Mouse (Mus musculus) CD8-positive naive resting alpha-beta T cell, adult 57 days (primary cell): Measurements from ENCODE around the gene Scgb1b17. TPM values are rescaled to one million over a fixed set of nuclear protein-coding genes. Genes with fewer than 3 reads are reported as not detected.

Source experiments
- total RNA-seq: library from RNA; stranded (reverse); gene quantifications from one replicate; pipeline ENCODE4 v1.2.4, GENCODE M21; 2023

The Scgb1b17 gene
- not detected for total RNA-seq

DNA sequence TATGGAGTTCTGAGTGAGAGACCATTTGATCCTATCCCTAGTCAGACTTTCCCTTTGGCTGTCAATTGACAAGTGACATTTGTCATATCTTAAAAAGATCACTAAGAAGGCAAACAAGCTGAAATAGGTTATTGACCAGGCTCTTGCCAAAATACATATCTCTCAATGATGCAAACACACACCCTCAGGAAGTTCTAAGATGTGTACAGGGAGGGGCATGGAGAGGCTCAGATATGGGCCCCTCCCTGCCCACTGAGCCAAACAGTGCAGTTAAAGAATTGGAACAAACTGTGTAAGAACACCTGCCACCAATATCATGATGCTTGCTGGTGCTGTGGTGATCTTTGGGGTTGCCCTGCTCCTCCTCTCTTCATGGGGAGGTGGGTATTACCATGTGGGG lies at the start of gene Scgb1b17:
Gene Scgb1b17, plus strand, starts transcription at position 301 of the 400 bp plus-strand sequence.

DNA sequence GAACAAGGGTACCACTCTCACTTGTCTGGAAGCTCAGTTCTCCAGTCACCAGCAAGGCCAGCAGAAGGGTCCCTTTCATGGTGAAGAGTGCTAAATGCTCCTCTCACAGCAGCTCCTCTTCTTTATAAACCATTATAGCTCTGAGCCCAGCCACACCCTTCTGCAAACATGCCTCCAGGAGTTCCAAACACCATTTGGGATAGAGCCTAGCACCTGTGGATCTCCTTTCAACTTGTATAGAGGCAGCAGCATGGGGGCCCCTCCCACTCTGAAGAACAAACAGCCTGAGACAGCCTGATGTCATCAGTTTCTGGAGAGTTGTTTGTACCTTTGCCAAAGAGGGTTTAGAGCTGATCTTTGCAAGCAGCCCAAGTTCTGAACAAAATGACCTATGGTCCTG lies 6.8 kb upstream of the Scgb1b17 start, which contains the start of gene Scgb2b17:
Gene Scgb2b17, minus strand, starts transcription at position 101 of the 400 bp plus-strand sequence.

Other genes with a start within 250 kb of the Scgb1b17 start
- not detected for gene Scgb2b15, start 233.8 kb upstream of the Scgb1b17 start, total RNA-seq
- not detected for gene Scgb1b15, start 226.9 kb upstream of the Scgb1b17 start, total RNA-seq
- gene Scgb2b17, start 6.9 kb upstream of the Scgb1b17 start, total RNA-seq = not detected
- not detected for gene Scgb2b18, start 110.4 kb downstream of the Scgb1b17 start, total RNA-seq
- not detected for gene Scgb1b18, start 122.1 kb downstream of the Scgb1b17 start, total RNA-seq
- gene Scgb2b19, start 216.9 kb downstream of the Scgb1b17 start, total RNA-seq = not detected
- gene Scgb1b19, start 223.8 kb downstream of the Scgb1b17 start, total RNA-seq = not detected